Mouse (Mus musculus) neural tube, embryonic 12.5 days (tissue): ENCODE results near the gene Gm28230. TPM values are rescaled to one million over a fixed set of nuclear protein-coding genes. Genes with fewer than 3 reads are reported as not detected.

Experiments
- ATAC-seq: fragments of 200-750 bp; cut with Nextera tagmentation; 2 replicates; pipeline ENCODE4 v1.8.0; 2017; ENCODE audit warnings: low read depth, mild to moderate bottlenecking, moderate TSS enrichment, moderate library complexity; ENCODE audit not compliant: low FRiP score
- H3K27ac ChIP-seq: fragments of 300-500 bp; sonication (generic); 2 replicates; pipeline ENCODE4 v1.5.1; 2016
- H3K27me3 ChIP-seq: fragments of 300-500 bp; sonication (generic); replicated peaks from 2 replicates; pipeline ENCODE4 v1.6.1; 2016; ENCODE audit warnings: mild to moderate bottlenecking
- H3K36me3 ChIP-seq: fragments of 300-500 bp; sonication (generic); 2 replicates; pipeline ENCODE4 v1.6.1; 2016; ENCODE audit warnings: mild to moderate bottlenecking
- H3K4me1 ChIP-seq: fragments of 300-500 bp; sonication (generic); 2 replicates; pipeline ENCODE4 v1.6.1; 2016
- H3K4me2 ChIP-seq: fragments of 300-500 bp; sonication (generic); replicated peaks from 2 replicates; pipeline ENCODE4 v1.6.1; 2016; ENCODE audit warnings: mild to moderate bottlenecking
- H3K4me3 ChIP-seq: fragments of 300-500 bp; sonication (generic); 2 replicates; pipeline ENCODE4 v1.5.1; 2016
- H3K9ac ChIP-seq: fragments of 300-500 bp; sonication (generic); 2 replicates; pipeline ENCODE4 v1.6.1; 2016; ENCODE audit warnings: mild to moderate bottlenecking
- H3K9me3 ChIP-seq: fragments of 300-500 bp; sonication (generic); 2 replicates; pipeline ENCODE4 v1.6.1; 2016; ENCODE audit warnings: mild to moderate bottlenecking
- WGBS: fragments of 180-500 bp; shearing (Covaris S2); methylation state at CpG from one replicate; pipeline ENCODE4 v1.1.7; 2016; 5-methylcytosine and 5-hydroxymethylcytosine counted together
- polyA plus RNA-seq: library from polyadenylated mRNA; unstranded; fragments of >200 nt; fragmentation: Nextera tagmentation; extraction: Ambion mirVana; gene quantifications from 2 replicates; pipeline ENCODE4 v1.2.1, GENCODE M21; 2016

The Gm28230 gene
- polyA plus RNA-seq, 1 experiment from 2014 or later: 6.9 TPM

DNA sequence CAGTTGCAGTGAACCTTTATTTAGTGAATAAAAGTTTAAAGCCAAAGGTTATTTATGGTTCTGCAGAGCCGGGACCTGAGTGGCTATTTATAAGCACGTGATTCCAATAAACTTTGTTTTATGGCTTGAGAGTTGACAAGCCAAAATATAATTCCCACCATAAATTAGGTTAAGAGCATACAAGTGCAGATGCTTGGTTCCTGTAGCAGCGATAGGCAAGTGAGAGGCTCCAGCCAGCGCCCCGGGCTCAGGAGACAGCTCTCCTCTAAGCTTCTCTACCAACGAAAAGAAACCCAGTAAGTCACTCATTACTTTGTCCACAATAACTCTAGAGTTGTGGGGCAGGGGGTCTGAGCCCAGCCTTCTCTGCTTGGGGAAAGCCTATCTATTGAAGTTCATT is 4.6 kb upstream of the Gm28230 start:
- no peaks in the 10 kb centered on the region for H3K9me3 ChIP-seq
- H3K4me1 ChIP-seq: peaks cover 97% of the 10 kb centered on the region
- H3K4me2 ChIP-seq: peak overlapping the region; percentile 96
- H3K27ac ChIP-seq: peak overlapping the region; percentile 26; the same call in 1 of the 2 replicates
- peak overlapping the region; percentile 56 for H3K4me3 ChIP-seq
- ATAC-seq: peak; percentile 27; the same call in 1 of the 2 replicates
- under 1% methylated on average over 6 of the region's 6 CpGs for WGBS
- H3K9ac ChIP-seq: peak overlapping the region; percentile 96
- peaks cover 7% of the 10 kb centered on the region; the same call in 1 of the 2 replicates for H3K36me3 ChIP-seq
- H3K27me3 ChIP-seq: no peaks in the 10 kb centered on the region

DNA sequence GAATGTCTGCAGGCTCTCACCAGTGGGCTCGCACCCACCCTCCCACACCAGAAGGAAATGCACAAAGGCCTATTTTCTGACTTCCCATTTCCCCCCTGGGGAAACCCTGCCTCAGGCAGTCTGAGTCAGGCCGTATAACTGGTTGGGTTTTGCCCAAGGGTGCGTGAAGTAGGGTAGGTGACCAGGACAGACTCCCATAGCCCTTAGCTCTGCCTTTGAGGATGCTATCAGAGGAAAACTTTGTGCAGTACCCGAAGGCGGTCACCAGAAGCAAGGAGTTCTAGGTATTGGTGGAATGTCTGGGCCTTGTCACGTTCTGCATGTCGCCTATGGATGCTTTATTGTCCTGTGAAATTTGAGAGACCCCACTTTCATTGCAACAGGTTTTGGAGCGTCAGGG is 3.6 kb upstream of the Gm28230 start:
- WGBS: 2% methylated on average over 8 of the region's 8 CpGs
- Histone ChIP-seq H3K27me3 (no peaks in the 10 kb centered on the region), H3K36me3 (peaks cover 15% of the 10 kb centered on the region), H3K4me3 (peak overlapping the region; percentile 56), H3K9ac (peak overlapping the region; percentile 96), H3K4me1 (peaks cover 97% of the 10 kb centered on the region), H3K4me2 (peak overlapping the region; percentile 96), H3K27ac (peak overlapping the region; percentile 51; the same call in 1 of the 2 replicates), H3K9me3 (no peaks in the 10 kb centered on the region)
- no peak for ATAC-seq

DNA sequence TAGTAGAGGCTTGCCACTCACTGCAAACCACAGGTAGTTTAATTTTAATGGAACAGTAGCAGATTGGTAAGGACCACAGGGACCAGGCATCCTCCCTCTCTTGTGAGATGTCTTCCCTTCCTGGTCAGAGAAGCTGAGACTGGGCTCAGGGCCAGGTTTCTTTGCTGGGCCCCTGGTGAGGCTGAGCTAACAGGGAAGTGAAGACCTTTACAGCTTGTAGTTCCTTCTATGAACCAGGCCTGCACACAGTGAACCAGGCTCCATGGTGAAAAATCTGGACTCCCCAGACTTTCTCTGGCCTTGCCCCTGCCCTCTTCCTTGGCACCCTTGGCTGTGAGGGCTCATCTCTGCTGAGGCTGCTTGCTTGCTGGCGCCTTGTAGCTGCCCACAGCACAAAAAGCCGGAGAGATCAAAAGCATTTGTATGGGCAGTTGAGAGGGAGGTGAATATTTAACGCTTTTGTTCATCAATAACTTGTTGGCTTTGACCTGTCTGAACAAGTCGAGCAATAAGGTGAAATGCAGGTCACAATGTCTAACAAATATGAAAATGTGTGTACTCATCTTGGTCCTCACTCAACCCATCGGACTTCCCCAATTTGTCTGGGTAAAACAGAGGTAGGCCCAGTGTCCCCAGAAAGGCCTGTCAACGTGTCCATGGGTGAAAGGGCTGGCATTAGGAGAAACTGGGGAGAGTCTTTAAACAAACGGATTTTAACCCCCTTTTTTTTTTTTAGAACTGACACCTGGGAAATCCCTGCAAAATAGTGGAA is 2.1 kb upstream of the Gm28230 start:
- H3K4me2 ChIP-seq: peak overlapping the region; percentile 96

DNA sequence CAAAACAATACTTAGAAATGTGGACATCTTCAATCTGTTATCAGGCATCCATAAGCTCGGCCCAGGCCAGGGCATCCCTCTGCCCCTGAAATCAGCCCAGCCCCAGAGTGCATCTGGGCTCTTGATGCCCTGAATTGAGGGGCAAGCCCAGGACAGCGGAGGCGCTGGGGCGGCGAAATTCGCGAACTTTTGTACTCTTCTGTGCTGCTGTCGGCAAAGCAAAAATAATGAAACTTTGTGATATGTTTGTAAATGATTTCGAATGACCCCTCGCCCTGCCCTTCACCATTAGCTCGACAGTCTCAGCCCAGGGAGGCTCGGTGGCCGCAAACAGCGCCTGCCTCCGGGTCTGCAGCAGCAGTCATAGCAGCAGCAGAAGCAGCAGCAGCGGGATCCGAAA is 1.4 kb upstream of the Gm28230 start:
- Histone ChIP-seq H3K27ac (peak overlapping the region; percentile 93), H3K27me3 (no peaks in the 10 kb centered on the region), H3K9me3 (no peaks in the 10 kb centered on the region), H3K9ac (peak overlapping the region; percentile 96), H3K4me2 (peak overlapping the region; percentile 96), H3K36me3 (peaks cover 24% of the 10 kb centered on the region), H3K4me1 (peaks cover 93% of the 10 kb centered on the region), H3K4me3 (peak overlapping the region; percentile 56)
- WGBS: 6% methylated on average over 17 of the region's 17 CpGs
- ATAC-seq: no peak

More for the DNA sequence above, 2.1 kb upstream of the Gm28230 start:
- H3K36me3 ChIP-seq: peaks cover 24% of the 10 kb centered on the region
- H3K4me1 ChIP-seq: peaks cover 95% of the 10 kb centered on the region
- H3K4me3 ChIP-seq: peak overlapping the region; percentile 56
- ATAC-seq: no peak
- WGBS: 10% methylated on average over 7 of the region's 7 CpGs
- peak overlapping the region; percentile 51; the same call in 1 of the 2 replicates for H3K27ac ChIP-seq
- H3K9ac ChIP-seq: peak overlapping the region; percentile 96
- no peaks in the 10 kb centered on the region for H3K9me3 ChIP-seq
- no peaks in the 10 kb centered on the region for H3K27me3 ChIP-seq

DNA sequence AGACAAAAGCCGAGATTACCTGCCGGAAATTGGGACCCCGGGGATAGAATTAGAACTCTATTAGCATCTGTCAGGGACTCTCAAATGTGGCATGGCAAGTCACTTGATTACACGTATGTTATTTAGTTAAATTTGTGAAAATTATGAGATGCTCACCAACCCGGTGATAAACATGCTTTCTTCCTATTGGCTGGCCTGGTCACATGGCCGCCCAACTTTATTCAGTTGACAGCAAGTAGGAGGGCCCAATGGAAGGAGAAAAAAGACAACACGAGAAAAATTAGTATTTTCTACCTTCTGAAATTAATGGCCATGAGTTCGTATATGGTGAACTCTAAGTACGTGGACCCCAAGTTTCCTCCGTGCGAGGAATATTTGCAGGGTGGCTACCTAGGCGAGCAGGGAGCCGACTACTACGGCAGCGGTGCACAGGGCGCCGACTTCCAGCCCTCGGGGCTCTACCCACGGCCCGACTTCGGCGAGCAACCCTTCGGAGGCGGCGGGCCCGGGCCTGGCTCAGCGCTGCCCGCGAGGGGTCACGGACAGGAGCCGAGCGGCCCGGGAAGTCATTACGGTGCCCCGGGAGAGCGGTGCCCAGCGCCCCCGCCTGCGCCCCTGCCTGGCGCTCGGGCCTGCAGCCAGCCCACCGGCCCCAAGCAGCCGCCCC is 578 bp downstream of the Gm28230 start:
- Histone ChIP-seq H3K27me3 (no peaks in the 10 kb centered on the region), H3K4me2 (peak overlapping the region; percentile 96), H3K27ac (peak overlapping the region; percentile 93), H3K9me3 (no peaks in the 10 kb centered on the region), H3K4me1 (peaks cover 93% of the 10 kb centered on the region), H3K36me3 (peaks cover 27% of the 10 kb centered on the region), H3K4me3 (peak overlapping the region; percentile 56), H3K9ac (peak overlapping the region; percentile 96)
- under 1% methylated on average over 43 of the region's 43 CpGs for WGBS
- peak; percentile 22; the same call in 1 of the 2 replicates for ATAC-seq

DNA sequence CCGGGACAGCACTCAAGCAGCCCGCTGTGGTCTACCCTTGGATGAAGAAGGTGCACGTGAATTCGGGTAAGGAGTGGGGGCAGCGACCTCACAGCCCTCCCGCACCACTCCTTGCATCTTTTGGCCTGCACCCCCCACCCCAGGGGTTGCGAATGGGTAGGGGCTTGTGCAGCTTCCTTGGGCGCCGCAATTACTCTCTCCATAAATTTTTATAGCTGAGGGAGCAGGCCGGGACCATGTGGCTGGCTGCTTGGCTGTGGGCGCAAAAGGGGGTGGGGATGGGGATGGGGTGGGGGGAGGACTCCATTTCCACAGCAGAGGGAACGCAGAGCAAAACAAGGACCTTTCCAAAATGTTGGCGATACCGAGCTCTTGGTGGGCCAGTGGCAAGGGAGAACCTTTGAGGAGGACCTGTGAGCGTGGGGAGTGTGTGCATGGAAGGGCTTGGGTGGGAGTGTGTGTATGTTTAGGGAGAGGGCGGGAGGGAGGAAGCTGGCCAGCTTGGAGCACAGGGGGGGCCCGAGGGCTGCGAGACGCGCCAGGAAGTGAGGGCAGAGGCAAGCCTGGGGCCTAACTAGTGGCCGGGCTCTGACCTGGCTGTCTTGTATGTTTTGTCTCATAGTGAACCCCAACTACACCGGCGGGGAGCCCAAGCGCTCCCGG is 1.2 kb downstream of the Gm28230 start:
- 2% methylated on average over 25 of the region's 25 CpGs for WGBS

DNA sequence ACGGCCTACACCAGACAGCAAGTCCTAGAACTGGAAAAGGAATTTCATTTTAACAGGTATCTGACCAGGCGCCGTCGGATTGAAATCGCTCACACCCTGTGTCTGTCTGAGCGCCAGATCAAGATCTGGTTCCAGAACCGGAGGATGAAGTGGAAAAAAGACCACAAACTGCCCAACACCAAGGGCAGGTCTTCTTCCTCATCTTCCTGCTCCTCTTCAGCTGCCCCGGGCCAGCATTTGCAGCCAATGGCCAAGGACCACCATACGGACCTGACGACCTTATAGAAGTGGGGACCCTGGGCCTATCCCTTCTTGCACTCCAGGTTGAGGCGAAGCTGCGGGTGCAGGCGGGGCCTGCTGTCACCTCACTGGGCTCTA is 1.8 kb downstream of the Gm28230 start:
- Histone ChIP-seq H3K9ac (peak overlapping the region; percentile 96), H3K4me1 (peaks cover 92% of the 10 kb centered on the region), H3K27ac (peak overlapping the region; percentile 93), H3K9me3 (no peaks in the 10 kb centered on the region), H3K27me3 (no peaks in the 10 kb centered on the region), H3K36me3 (peaks cover 28% of the 10 kb centered on the region), H3K4me2 (peak overlapping the region; percentile 96), H3K4me3 (peak overlapping the region; percentile 56)
- WGBS: 7% methylated on average over 13 of the region's 13 CpGs
- no peak for ATAC-seq

More for the DNA sequence above, 1.2 kb downstream of the Gm28230 start:
- H3K4me2 ChIP-seq: peak overlapping the region; percentile 96
- peak overlapping the region; percentile 56 for H3K4me3 ChIP-seq
- peak overlapping the region; percentile 96 for H3K9ac ChIP-seq
- H3K36me3 ChIP-seq: peaks cover 28% of the 10 kb centered on the region
- peaks cover 93% of the 10 kb centered on the region for H3K4me1 ChIP-seq
- ATAC-seq: peak; percentile 54
- peak overlapping the region; percentile 93 for H3K27ac ChIP-seq
- H3K27me3 ChIP-seq: no peaks in the 10 kb centered on the region
- H3K9me3 ChIP-seq: no peaks in the 10 kb centered on the region

DNA sequence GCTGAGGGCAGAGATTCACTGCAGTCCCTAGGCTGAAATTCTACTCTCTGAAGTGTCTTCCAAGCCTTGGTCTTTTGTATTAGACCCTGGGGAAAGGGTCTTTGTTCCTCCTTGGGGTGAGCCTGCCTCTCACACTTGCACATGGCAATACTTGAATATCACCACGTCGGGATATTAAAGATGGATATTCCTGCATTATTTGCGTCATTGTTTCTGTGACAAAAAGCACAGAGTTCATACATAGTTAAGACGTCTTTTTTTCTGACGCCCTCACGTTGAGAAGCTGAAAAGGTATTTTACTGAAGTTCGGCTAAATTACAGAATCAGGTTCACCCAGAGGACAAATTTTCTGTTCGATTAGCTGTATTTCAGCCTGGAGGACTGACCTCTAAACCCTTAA is 3.8 kb downstream of the Gm28230 start:
- Histone ChIP-seq H3K27me3 (no peaks in the 10 kb centered on the region), H3K9me3 (no peaks in the 10 kb centered on the region), H3K27ac (peak overlapping the region; percentile 99), H3K9ac (peak overlapping the region; percentile 92), H3K36me3 (peaks cover 26% of the 10 kb centered on the region), H3K4me3 (peak overlapping the region; percentile 18), H3K4me2 (peak overlapping the region; percentile 96), H3K4me1 (peaks cover 87% of the 10 kb centered on the region)
- 1% methylated on average over 8 of the region's 8 CpGs for WGBS
- no peak for ATAC-seq

DNA sequence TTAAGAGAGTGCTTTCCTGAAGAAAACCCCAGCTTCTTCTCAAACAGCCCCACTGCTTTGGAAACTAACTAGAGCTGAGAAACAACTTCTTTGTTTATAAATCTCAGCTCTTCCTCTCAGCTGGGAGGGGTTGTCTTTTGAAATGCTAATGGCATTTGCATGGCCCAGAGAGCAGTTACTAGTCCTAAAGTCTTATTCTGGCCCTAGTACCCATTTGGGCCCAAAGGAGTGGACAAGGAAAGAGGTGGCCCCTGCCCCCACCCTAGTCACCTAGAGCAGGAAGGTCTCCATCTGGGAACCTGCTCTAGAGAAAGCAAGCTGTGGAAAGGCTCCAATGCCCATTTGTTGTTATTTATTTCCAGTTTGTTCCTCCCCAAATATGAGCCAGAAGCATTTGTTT is 4.5 kb downstream of the Gm28230 start:
- peak overlapping the region; percentile 92 for H3K9ac ChIP-seq
- H3K27ac ChIP-seq: peak overlapping the region; percentile 99
- no peaks in the 10 kb centered on the region for H3K27me3 ChIP-seq
- H3K4me2 ChIP-seq: peak overlapping the region; percentile 96
- H3K4me1 ChIP-seq: peaks cover 88% of the 10 kb centered on the region
- no peaks in the 10 kb centered on the region for H3K9me3 ChIP-seq
- H3K4me3 ChIP-seq: peak overlapping the region; percentile 18
- ATAC-seq: no peak
- peaks cover 32% of the 10 kb centered on the region for H3K36me3 ChIP-seq

DNA sequence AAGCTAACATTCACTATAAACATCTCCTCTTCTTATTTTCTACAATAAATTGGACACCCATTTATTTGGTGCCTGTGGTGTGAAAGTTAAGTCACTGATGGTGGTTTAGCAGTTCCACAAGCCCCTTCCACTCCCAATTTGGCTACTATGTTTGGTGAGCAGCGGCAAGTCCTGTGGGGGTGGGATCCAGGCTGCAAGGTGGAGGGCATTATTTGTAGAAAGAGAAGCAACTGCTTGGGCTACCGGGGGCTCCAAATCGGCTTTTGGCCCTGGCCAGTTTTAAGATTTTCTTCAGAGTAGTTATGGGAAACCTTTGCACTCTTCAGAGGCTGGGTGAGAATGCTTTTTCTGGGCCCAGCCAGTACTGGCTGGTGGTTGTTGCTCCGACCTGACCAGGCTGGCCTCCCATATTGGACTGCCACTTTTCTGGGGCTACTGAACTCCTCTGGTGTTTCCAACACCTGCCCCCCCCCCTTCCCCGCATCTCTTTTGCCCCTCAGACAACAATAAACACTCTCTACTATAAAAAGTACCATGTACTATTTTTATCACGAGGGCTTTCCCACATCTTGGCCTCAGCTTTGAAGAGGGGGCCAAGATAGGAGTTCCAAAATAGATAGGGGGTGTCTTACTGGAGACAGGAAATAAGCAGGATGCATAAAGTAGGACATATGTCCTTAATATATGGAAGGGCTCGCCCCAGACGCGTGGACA is 5.4 kb downstream of the Gm28230 start:
- Histone ChIP-seq H3K9ac (peak overlapping the region; percentile 92), H3K4me3 (peak overlapping the region; percentile 31), H3K27ac (peak overlapping the region; percentile 99), H3K4me2 (peak overlapping the region; percentile 96), H3K4me1 (peaks cover 88% of the 10 kb centered on the region), H3K27me3 (no peaks in the 10 kb centered on the region), H3K9me3 (no peaks in the 10 kb centered on the region), H3K36me3 (peaks cover 35% of the 10 kb centered on the region)
- no peak for ATAC-seq
- 4% methylated on average over 9 of the region's 9 CpGs for WGBS

DNA sequence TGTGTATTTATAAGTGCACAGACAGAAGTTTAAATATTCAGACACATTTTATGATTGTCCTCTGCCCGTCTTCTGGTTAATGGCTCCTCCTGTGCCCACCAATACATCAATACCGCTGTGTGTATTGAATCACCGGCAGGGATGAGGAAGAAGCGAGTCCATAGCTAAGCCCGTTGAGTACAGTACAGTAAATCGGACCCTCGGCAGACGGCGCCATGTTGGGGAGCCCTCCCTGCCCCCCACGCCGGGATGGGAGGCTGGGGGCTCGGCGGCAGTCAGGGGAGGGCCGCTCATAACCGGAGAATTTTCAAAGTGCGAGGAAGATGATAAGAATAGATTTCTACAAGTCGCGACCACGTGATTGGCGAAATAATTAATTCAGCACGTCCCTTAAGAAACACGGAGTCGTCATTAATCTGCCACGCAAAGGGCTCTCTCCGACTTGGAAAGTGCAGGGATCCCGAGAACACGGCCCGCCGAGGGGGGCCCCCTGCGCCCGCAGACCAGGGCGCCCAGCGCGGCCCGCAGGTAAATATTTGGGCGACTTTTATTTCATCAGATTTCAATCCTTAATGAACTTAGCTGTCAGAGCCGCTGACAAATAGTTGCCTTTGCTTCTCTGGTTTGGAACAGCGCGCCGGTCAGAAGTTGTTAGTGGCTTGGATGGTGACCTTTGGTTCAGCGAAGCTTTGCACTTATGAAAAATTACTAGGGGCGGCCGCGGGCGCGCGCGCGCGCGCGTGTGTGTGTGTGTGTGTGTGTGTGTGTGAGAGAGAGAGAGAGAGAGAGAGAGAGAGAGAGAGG is 6.2 kb downstream of the Gm28230 start:
- Histone ChIP-seq H3K4me3 (peak overlapping the region; percentile 31), H3K36me3 (peaks cover 28% of the 10 kb centered on the region), H3K27ac (peak overlapping the region; percentile 99), H3K4me2 (peak overlapping the region; percentile 96), H3K27me3 (no peaks in the 10 kb centered on the region), H3K9me3 (no peaks in the 10 kb centered on the region), H3K4me1 (peaks cover 88% of the 10 kb centered on the region), H3K9ac (peak overlapping the region; percentile 92)
- ATAC-seq: no peak
- under 1% methylated on average over 52 of the region's 52 CpGs for WGBS
